Mouse (Mus musculus) heart, adult 2 months (tissue): ENCODE results near the gene Fgfr2. TPM values are rescaled to one million over a fixed set of nuclear protein-coding genes. Genes with fewer than 3 reads are reported as not detected.

Source experiments
- DNase-seq, 2 experiments: peaks; one replicate each; pipeline ENCODE4 v3.0.0; 2021
- H3K27ac ChIP-seq: fragments of 200-600 bp; 2 replicates; pipeline ENCODE4 v1.8.1; 2022
- H3K27me3 ChIP-seq: fragments of 200-500 bp; 2 replicates; pipeline ENCODE4 v1.6.1; 2012; ENCODE audit warnings: mild to moderate bottlenecking, low read length, inconsistent platforms, mixed read lengths; ENCODE audit not compliant: control insufficient read depth, insufficient read depth
- H3K36me3 ChIP-seq: fragments of 200-500 bp; 2 replicates; pipeline ENCODE4 v1.6.1; 2012; ENCODE audit warnings: low read length, inconsistent platforms; ENCODE audit not compliant: control insufficient read depth, insufficient read depth
- H3K4me1 ChIP-seq: fragments of 200-500 bp; 2 replicates; pipeline ENCODE4 v1.6.1; 2011; ENCODE audit warnings: low read length; ENCODE audit not compliant: control insufficient read depth, insufficient read depth
- H3K4me3 ChIP-seq: fragments of 200-600 bp; 2 replicates; pipeline ENCODE4 v1.8.1; 2022
- H3K79me2 ChIP-seq: fragments of 200-500 bp; replicated peaks from 2 replicates; pipeline ENCODE4 v1.6.1; 2012; ENCODE audit warnings: mild to moderate bottlenecking, inconsistent platforms, low read length, moderate library complexity, mixed read lengths; ENCODE audit not compliant: control insufficient read depth, insufficient read depth
- H3K9ac ChIP-seq: fragments of 200-500 bp; 2 replicates; pipeline ENCODE4 v1.6.1; 2012; ENCODE audit warnings: low read depth, mild to moderate bottlenecking, control low read depth, inconsistent platforms, low read length, mixed read lengths
- CTCF ChIP-seq: fragments of 200-600 bp; IDR thresholded peaks from 2 replicates; pipeline ENCODE4 v1.8.1; 2022; ENCODE audit warnings: antibody characterized with exemption, mild to moderate bottlenecking, moderate library complexity
- EP300 ChIP-seq: fragments of 200-500 bp; IDR thresholded peaks from 2 replicates; pipeline ENCODE4 v1.6.1; 2011; ENCODE audit warnings: low read depth, low read length, control low read depth; ENCODE audit not compliant: insufficient read depth
- POLR2A ChIP-seq: fragments of 200-500 bp; IDR thresholded peaks from 2 replicates; pipeline ENCODE4 v1.6.1; 2011; ENCODE audit warnings: mild to moderate bottlenecking, low read depth, low read length, control low read depth; ENCODE audit not compliant: insufficient read depth
- WGBS: fragments of 180-500 bp; shearing (Covaris S2); methylation state at CpG from one replicate; pipeline ENCODE4 v1.1.7; 2018; 5-methylcytosine and 5-hydroxymethylcytosine counted together
- intact Hi-C: fragments of 180-260 bp; cut with DNase I; formaldehyde crosslinking; loops from one replicate; pipeline ENCODE4 v1.15.1; 2025
- polyA plus RNA-seq: library from polyadenylated mRNA; depleted of rRNA; stranded (reverse); fragments of >200 nt; gene quantifications from 2 replicates; pipeline ENCODE4 v1.2.3, GENCODE M21; 2012
- total RNA-seq, 2 experiments: library from RNA; stranded (reverse); gene quantifications; 2 replicates each; pipeline ENCODE4 v1.2.3; 2021

Fgfr2 gene
- total and polyA plus RNA-seq, 3 experiments, result 1.1 to 2.0 (median 1.3) TPM

DNA sequence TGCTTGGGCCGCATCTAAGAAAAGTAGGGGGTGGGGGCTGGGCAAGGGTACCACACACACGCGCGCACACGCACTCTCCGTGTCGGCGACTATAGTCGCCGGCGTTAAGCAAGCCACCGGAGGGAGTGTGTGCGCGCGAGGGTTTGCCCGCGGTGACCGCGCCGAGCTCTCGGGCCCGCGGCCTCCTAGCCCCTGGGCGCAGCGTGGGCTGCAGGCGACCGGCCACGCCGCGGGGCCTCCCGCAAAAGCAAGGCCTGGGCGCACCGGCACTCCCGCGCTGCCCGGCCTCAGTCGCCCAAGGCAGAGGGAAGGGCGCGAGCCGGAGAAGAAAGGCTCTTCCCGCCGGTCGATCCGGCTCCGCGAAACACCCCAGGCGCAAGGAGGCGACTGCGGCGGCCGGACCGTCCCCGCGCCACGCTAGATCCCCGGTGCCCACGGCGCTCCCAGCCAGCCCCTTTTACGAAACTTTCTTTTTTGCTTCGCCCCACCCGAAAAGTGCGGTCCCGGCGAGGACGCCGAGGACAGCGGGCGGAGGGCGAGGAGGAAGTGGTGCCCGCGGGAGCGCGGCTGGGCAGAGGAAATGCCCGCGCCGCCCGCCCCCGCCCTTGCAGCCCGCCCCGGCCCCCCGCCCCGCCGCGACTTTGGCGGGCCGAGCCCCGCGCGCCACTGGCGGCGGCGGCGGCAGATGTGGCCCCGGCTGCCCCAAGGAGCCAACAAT, 1.3 kb downstream of the Fgfr2 start:
- no peaks in the 10 kb centered on the region for H3K36me3 ChIP-seq
- peak overlapping the region; percentile 87 for H3K4me3 ChIP-seq
- peak overlapping the region; percentile 82 for H3K9ac ChIP-seq
- H3K79me2 ChIP-seq, result peaks cover 6% of the 10 kb centered on the region; the same call in 1 of the 2 replicates
- peak overlapping the region; percentile 97 for H3K27ac ChIP-seq
- DNase-seq, result peak; percentile 76 to 80
- H3K27me3 ChIP-seq, result no peaks in the 10 kb centered on the region
- no peak for TF ChIP-seq EP300
- peak; percentile 32; the same call in 1 of the 2 replicates for TF ChIP-seq CTCF
- H3K4me1 ChIP-seq, result peaks cover 7% of the 10 kb centered on the region
- whole genome bisulfite sequencing, result under 1% methylated on average over 90 of the region's 94 CpGs
- intact Hi-C loops, result loop anchor here (2.0 to 10.0 kb wide), 5 partner anchors 35 to 513 kb away; partner anchors contain the start of genes Abraxas2, Edrf1, Eef1akmt2 and Zranb1

DNA sequence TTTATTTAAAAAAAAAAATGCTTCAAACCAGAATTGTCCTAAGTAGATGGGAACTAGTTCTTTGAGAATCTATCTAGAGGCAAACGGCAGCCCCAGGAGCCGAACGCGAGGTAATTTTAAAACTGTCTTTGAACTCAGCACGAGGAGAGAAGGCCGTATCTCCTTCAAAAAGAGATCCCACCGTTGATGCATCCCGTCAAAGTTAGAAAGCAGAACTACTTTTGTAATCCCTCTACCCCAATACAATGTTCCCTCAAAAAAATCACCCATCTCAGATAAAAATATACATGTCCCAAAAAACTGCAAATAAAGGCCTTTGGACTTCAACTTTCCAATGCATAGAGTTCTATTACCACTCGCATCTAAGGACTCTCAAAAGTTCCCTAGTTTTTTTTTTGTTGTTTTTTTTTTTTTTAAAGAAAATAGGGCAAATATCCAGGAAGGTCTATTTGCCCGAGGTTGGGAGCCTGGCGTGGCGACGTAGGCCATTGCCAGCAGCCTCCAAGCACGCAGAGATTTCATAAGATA, 2.0 kb downstream of the Fgfr2 start:
- H3K27me3 ChIP-seq, result no peaks in the 10 kb centered on the region
- peaks cover 8% of the 10 kb centered on the region for H3K4me1 ChIP-seq
- H3K4me3 ChIP-seq, result peak overlapping the region; percentile 87
- WGBS, result 15% methylated on average over 14 of the region's 14 CpGs
- peak overlapping the region; percentile 82 for H3K9ac ChIP-seq
- no peak for DNase-seq
- peaks cover 6% of the 10 kb centered on the region; the same call in 1 of the 2 replicates for H3K79me2 ChIP-seq
- no peaks in the 10 kb centered on the region for H3K36me3 ChIP-seq
- TF ChIP-seq CTCF, result no peak
- no peak for TF ChIP-seq EP300
- no peak for TF ChIP-seq POLR2A
- H3K27ac ChIP-seq, result no peak overlapping the region; the same call in 1 of the 2 replicates
- intact Hi-C loops, result loop anchor here (5.0 to 10.0 kb wide), 4 partner anchors 34 to 514 kb away; partner anchors contain the start of genes Abraxas2, Edrf1, Eef1akmt2 and Zranb1

GRCm38 (mm10) chr7:133120221-133120751, 2.9 kb downstream of the Fgfr2 start:
- intact Hi-C loops, result loop anchor here (5.0 to 10.0 kb wide), 4 partner anchors 33 to 515 kb away; partner anchors contain the start of genes Abraxas2, Edrf1, Eef1akmt2 and Zranb1
- H3K4me3 ChIP-seq, result no peak overlapping the region
- H3K79me2 ChIP-seq, result peaks cover 6% of the 10 kb centered on the region; the same call in 1 of the 2 replicates
- no peaks in the 10 kb centered on the region for H3K27me3 ChIP-seq
- H3K27ac ChIP-seq, result no peak overlapping the region
- no peak for TF ChIP-seq EP300
- no peak for TF ChIP-seq CTCF
- TF ChIP-seq POLR2A, result no peak
- H3K4me1 ChIP-seq, result peaks cover 10% of the 10 kb centered on the region
- no peak overlapping the region for H3K9ac ChIP-seq
- WGBS, result 52% methylated on average over 15 of the region's 15 CpGs
- no peak for DNase-seq
- H3K36me3 ChIP-seq, result no peaks in the 10 kb centered on the region

- intact Hi-C loops, result no loop called here
- H3K36me3 ChIP-seq, result no peaks in the 10 kb centered on the region
- peaks cover 18% of the 10 kb centered on the region for H3K4me1 ChIP-seq
- H3K27me3 ChIP-seq, result no peaks in the 10 kb centered on the region
- H3K27ac ChIP-seq, result no peak overlapping the region
- H3K9ac ChIP-seq, result no peak overlapping the region
- H3K79me2 ChIP-seq, result peaks cover 13% of the 10 kb centered on the region
- TF ChIP-seq POLR2A (no peak), CTCF (no peak), EP300 (no peak)
- 39% methylated on average over 2 of the region's 2 CpGs for WGBS
- no peak overlapping the region for H3K4me3 ChIP-seq
- DNase-seq, result no peak
Measured at GRCm38 (mm10) chr7:133117815-133118214, 5.3 kb downstream of the Fgfr2 start.

GRCm38 (mm10) chr7:133116542-133116941, 6.6 kb downstream of the Fgfr2 start:
- H3K79me2 ChIP-seq, result peaks cover 15% of the 10 kb centered on the region
- no peaks in the 10 kb centered on the region for H3K27me3 ChIP-seq
- no peaks in the 10 kb centered on the region for H3K36me3 ChIP-seq
- TF ChIP-seq POLR2A (no peak), EP300 (no peak), CTCF (no peak)
- no peak overlapping the region for H3K27ac ChIP-seq
- no peak for DNase-seq
- no peak overlapping the region for H3K4me3 ChIP-seq
- intact Hi-C loops, result no loop called here
- peaks cover 21% of the 10 kb centered on the region for H3K4me1 ChIP-seq
- no peak overlapping the region for H3K9ac ChIP-seq

DNA sequence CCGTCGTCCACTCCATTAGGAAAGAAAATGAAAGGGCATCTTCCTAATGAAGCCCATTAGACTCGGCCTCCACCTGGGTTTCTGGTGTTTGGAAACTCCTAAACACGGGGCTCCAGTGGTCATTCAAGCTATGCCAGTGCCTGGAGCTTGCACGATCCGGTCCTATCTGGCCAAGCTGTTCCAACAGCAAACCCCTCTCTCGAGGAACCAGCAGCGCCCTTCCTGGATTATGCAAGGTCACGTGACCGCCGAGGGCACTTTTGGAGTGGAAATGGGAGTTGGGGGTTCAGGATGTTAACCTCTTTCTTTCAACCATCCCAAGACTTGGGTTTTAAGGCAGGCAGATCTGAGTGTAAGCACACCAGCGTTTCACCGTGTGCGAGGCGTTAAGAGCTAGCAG, 7.3 kb downstream of the Fgfr2 start:
- WGBS, result 13% methylated on average over 15 of the region's 15 CpGs
- Histone ChIP-seq H3K4me1 (peaks cover 19% of the 10 kb centered on the region), H3K27ac (peak overlapping the region; percentile 8; the same call in 1 of the 2 replicates), H3K9ac (no peak overlapping the region), H3K36me3 (no peaks in the 10 kb centered on the region), H3K79me2 (peaks cover 16% of the 10 kb centered on the region), H3K27me3 (no peaks in the 10 kb centered on the region), H3K4me3 (peak overlapping the region; percentile 21; the same call in 1 of the 2 replicates)
- TF ChIP-seq POLR2A, result no peak
- TF ChIP-seq EP300, result no peak
- TF ChIP-seq CTCF, result no peak
- intact Hi-C loops, result no loop called here
- peak; percentile 33 to 34 for DNase-seq
